Mouse (Mus musculus) hindbrain, embryonic 10.5 days (tissue): ENCODE data around the gene Eps8. TPM values are rescaled to one million over a fixed set of nuclear protein-coding genes. Genes with fewer than 3 reads are reported as not detected.

Experiments
- DNase-seq: peaks from one replicate; pipeline ENCODE4 v3.0.0-alpha.2; 2017; ENCODE audit warnings: low spot score
- H3K27ac ChIP-seq: fragments of 300-500 bp; sonication (generic); 2 replicates; pipeline ENCODE4 v1.5.1; 2016; ENCODE audit warnings: mild to moderate bottlenecking, moderate library complexity
- H3K27me3 ChIP-seq: fragments of 300-500 bp; sonication (generic); 2 replicates; pipeline ENCODE4 v1.6.1; 2016; ENCODE audit warnings: mild to moderate bottlenecking; ENCODE audit not compliant: poor library complexity, insufficient read depth, severe bottlenecking
- H3K36me3 ChIP-seq: fragments of 300-500 bp; sonication (generic); 2 replicates; pipeline ENCODE4 v1.6.1; 2016; ENCODE audit warnings: mild to moderate bottlenecking, moderate library complexity
- H3K4me1 ChIP-seq: fragments of 300-500 bp; sonication (generic); replicated peaks from 2 replicates; pipeline ENCODE4 v1.6.1; 2016; ENCODE audit warnings: mild to moderate bottlenecking
- H3K4me3 ChIP-seq: fragments of 300-500 bp; sonication (generic); 2 replicates; pipeline ENCODE4 v1.5.1; 2016; ENCODE audit warnings: mild to moderate bottlenecking, moderate library complexity
- H3K9me3 ChIP-seq: fragments of 300-500 bp; sonication (generic); 2 replicates; pipeline ENCODE4 v1.6.1; 2016; ENCODE audit warnings: mild to moderate bottlenecking, moderate library complexity
- WGBS: fragments of 180-500 bp; shearing (Covaris S2); methylation state at CpG from one replicate; pipeline ENCODE4 v1.1.7; 2016; 5-methylcytosine and 5-hydroxymethylcytosine counted together
- polyA plus RNA-seq: library from polyadenylated mRNA; unstranded; fragments of >200 nt; fragmentation: Nextera tagmentation; extraction: Ambion mirVana; gene quantifications from 2 replicates; pipeline ENCODE4 v1.2.1, GENCODE M21; 2016

Eps8 gene
- polyA plus RNA-seq: 4.5 and 5.8 TPM in 2 replicates

DNA sequence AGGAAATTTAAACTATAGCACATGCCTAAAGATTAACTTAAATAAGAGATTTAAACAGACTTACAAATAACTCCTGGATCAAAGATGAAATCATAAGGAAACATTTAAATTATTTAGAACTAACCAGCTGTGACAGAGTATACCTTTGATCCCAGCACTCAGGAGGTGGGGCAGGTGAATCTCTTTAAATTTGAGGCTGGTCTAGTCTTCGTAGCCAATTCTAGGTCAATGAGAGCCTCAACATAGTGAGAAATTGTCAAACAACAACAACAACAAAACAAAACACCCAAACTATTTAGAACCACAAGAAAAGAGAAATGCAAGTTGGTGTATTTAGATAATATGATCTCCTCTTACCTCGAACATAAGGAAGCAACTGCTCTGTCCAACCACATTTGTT is at the start of gene Eps8:
Gene Eps8 (minus strand): TSS at position 101 of the 400 bp plus-strand sequence.
- Histone ChIP-seq H3K36me3 (no peaks in the 10 kb centered on the region), H3K4me1 (no peaks in the 10 kb centered on the region), H3K4me3 (no peak within 1 kb of the TSS), H3K27me3 (0 out of 2 replicates have a peak, but pooled peaks cover 3% of the 10 kb centered on the region), H3K27ac (no peak within 1 kb of the TSS), H3K9me3 (no peaks in the 10 kb centered on the region)
- WGBS: 86% methylated on average over 2 of the region's 2 CpGs
- DNase-seq: no peak

GRCm38 (mm10) chr6:137703431-137703830 is 48.8 kb upstream of the Eps8 start:
- H3K4me3 ChIP-seq: no peak overlapping the region
- H3K27ac ChIP-seq: no peak overlapping the region
- 87% methylated on average over 7 of the region's 7 CpGs for WGBS
- H3K36me3 ChIP-seq: no peaks in the 10 kb centered on the region
- no peaks in the 10 kb centered on the region for H3K4me1 ChIP-seq
- no peak for DNase-seq
- H3K9me3 ChIP-seq: no peaks in the 10 kb centered on the region
- no peaks in the 10 kb centered on the region for H3K27me3 ChIP-seq

GRCm38 (mm10) chr6:137702918-137703317 is 48.2 kb upstream of the Eps8 start:
- Histone ChIP-seq H3K4me3 (no peak overlapping the region), H3K27ac (no peak overlapping the region), H3K9me3 (no peaks in the 10 kb centered on the region), H3K27me3 (no peaks in the 10 kb centered on the region), H3K36me3 (no peaks in the 10 kb centered on the region), H3K4me1 (no peaks in the 10 kb centered on the region)
- 90% methylated on average over 4 of the region's 4 CpGs for WGBS
- no peak for DNase-seq

GRCm38 (mm10) chr6:137702186-137702585 is 47.5 kb upstream of the Eps8 start:
- no peak for DNase-seq
- no peak overlapping the region for H3K27ac ChIP-seq
- H3K9me3 ChIP-seq: no peaks in the 10 kb centered on the region
- 85% methylated on average over 3 of the region's 3 CpGs for WGBS
- no peaks in the 10 kb centered on the region for H3K4me1 ChIP-seq
- no peaks in the 10 kb centered on the region for H3K27me3 ChIP-seq
- H3K36me3 ChIP-seq: no peaks in the 10 kb centered on the region
- no peak overlapping the region for H3K4me3 ChIP-seq

GRCm38 (mm10) chr6:137699434-137699833 is 44.8 kb upstream of the Eps8 start:
- H3K36me3 ChIP-seq: no peaks in the 10 kb centered on the region
- H3K9me3 ChIP-seq: no peaks in the 10 kb centered on the region
- H3K27ac ChIP-seq: no peak overlapping the region
- no peaks in the 10 kb centered on the region for H3K27me3 ChIP-seq
- WGBS: 93% methylated on average over 7 of the region's 7 CpGs
- DNase-seq: no peak
- H3K4me3 ChIP-seq: no peak overlapping the region
- no peaks in the 10 kb centered on the region for H3K4me1 ChIP-seq

DNA sequence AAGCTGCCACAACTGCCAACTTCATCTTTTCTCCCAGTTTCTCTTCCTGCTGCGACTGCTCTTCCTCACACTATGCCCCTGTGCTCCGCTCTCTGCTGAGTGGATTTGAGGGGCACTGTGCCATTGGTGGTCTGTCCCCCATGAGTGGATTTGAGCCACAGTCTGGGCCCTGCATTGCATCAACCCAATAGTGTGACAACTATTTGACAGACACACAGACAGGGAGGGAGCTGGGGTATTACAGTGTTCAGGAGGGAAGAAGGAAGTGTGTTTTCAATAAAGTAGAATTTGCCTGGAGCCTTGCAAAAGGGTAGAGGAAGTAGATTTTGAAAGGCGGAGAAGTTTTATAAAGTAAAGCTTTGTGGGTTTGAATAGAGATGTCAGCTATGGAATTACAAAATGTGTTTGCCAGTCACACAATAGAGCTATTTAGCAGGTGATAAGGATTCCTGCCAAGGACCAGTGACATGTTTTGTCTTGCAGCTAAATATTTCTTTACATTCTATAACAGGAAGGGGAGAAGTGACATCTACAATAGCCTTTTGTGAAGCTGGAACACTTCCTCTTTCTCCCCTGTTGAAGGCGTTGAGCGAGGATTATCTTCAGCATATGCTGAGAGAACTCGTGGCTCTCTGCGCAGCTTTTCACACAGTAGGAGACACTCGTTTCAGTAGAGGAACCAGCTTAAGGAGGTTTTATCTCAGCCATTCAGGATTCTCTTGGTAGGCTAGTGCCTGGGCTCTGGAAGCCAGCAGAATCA is 41.9 kb upstream of the Eps8 start:
- no peak for DNase-seq
- WGBS: 80% methylated on average over 8 of the region's 8 CpGs
- Histone ChIP-seq H3K36me3 (no peaks in the 10 kb centered on the region), H3K27ac (no peak overlapping the region), H3K27me3 (no peaks in the 10 kb centered on the region), H3K4me3 (no peak overlapping the region), H3K4me1 (no peaks in the 10 kb centered on the region), H3K9me3 (no peaks in the 10 kb centered on the region)

DNA sequence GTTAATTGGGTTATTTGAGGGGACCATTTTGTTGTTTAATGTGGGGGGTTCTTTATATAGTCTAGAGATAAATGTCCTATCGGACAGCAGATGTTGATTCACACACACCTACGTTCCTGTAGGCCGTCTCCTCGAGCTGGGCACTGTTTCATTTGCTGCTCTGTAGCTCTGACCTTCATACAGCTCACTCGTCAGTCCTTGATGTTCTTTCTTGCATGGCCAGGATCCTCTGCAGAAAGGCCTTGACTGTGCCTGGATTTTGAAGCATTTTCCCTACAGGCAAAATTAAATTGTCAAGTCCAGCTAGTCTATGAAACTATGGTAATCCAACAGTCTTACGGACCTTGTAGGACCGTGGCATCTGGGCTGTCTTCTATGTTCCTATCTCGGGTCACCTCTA is 40.4 kb upstream of the Eps8 start:
- no peaks in the 10 kb centered on the region for H3K36me3 ChIP-seq
- no peak overlapping the region for H3K27ac ChIP-seq
- no peaks in the 10 kb centered on the region for H3K27me3 ChIP-seq
- DNase-seq: no peak
- H3K4me3 ChIP-seq: no peak overlapping the region
- no peaks in the 10 kb centered on the region for H3K9me3 ChIP-seq
- no peaks in the 10 kb centered on the region for H3K4me1 ChIP-seq
- 94% methylated on average over 8 of the region's 8 CpGs for WGBS

GRCm38 (mm10) chr6:137694310-137694709 is 39.6 kb upstream of the Eps8 start:
- WGBS: 83% methylated on average over 2 of the region's 2 CpGs
- H3K4me3 ChIP-seq: no peak overlapping the region
- no peak overlapping the region for H3K27ac ChIP-seq
- H3K36me3 ChIP-seq: no peaks in the 10 kb centered on the region
- no peaks in the 10 kb centered on the region for H3K27me3 ChIP-seq
- DNase-seq: no peak
- no peaks in the 10 kb centered on the region for H3K9me3 ChIP-seq
- H3K4me1 ChIP-seq: no peaks in the 10 kb centered on the region

DNA sequence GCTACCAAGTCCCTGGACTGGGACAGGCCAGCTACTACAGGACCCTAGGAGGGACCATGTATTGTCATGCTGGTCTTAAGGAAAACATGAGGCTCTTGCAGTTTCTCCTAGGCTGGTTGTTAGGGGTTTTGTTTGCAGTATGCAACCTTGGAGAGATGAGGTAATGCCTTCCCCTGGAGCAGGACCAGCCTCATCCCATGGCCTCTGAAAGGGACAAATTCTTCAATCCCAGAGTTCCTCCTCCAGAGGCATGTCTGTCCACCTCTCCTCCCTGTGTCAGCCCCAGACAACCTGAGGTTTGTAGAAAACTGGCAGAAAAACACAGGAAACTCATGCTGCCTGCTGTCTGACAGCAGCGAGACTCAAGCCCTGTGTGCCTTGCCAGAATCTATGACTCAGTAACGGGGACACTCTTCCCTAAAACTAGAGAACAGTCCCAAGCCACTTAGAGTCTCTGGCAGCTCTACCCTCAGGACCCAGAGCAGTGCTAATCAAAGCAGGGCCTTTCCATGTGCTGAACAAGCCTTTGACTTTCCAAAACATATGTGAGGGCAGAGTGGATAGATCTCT is 36.0 kb upstream of the Eps8 start:
- Histone ChIP-seq H3K27ac (no peak overlapping the region), H3K4me1 (no peaks in the 10 kb centered on the region), H3K9me3 (no peaks in the 10 kb centered on the region), H3K36me3 (no peaks in the 10 kb centered on the region), H3K27me3 (no peaks in the 10 kb centered on the region), H3K4me3 (no peak overlapping the region)
- DNase-seq: no peak
- WGBS: 89% methylated on average over 2 of the region's 2 CpGs

DNA sequence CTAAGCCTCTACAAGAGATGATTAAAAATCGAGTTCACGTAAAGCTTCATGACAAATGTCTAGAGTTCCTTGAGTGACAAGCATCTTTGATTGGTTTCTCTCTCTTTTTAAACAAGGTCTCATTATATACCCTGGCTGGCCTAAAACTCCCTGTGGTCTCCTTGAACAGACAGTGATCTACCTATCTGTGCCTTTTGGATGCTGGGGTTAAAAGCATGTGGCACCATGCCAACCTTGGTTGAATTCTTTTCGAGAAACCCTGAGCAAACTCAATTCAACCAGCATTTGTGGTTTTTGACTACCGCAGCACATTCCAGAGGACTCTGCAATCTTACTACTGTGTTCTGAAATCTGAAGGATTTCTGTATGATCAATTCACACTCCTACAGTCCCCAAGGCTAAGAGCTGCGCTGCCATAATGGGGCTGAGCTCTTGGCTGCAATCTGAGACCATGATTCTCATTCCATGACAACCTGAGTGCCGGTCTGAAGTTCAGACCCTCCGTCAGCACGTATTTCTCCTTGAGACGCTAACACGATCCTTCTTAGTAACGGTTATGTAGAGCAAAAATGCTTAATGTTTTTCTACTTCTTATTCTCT is 33.9 kb upstream of the Eps8 start:
- Histone ChIP-seq H3K27me3 (no peaks in the 10 kb centered on the region), H3K4me1 (no peaks in the 10 kb centered on the region), H3K9me3 (no peaks in the 10 kb centered on the region), H3K36me3 (no peaks in the 10 kb centered on the region), H3K4me3 (no peak overlapping the region), H3K27ac (no peak overlapping the region)
- DNase-seq: no peak
- 89% methylated on average over 11 of the region's 11 CpGs for WGBS

GRCm38 (mm10) chr6:137688079-137688478 is 33.4 kb upstream of the Eps8 start:
- WGBS: 87% methylated on average over 3 of the region's 3 CpGs
- H3K4me3 ChIP-seq: no peak overlapping the region
- no peaks in the 10 kb centered on the region for H3K4me1 ChIP-seq
- no peaks in the 10 kb centered on the region for H3K36me3 ChIP-seq
- no peak overlapping the region for H3K27ac ChIP-seq
- H3K9me3 ChIP-seq: no peaks in the 10 kb centered on the region
- no peaks in the 10 kb centered on the region for H3K27me3 ChIP-seq
- no peak for DNase-seq

GRCm38 (mm10) chr6:137687667-137688066 is 33.0 kb upstream of the Eps8 start:
- no peaks in the 10 kb centered on the region for H3K4me1 ChIP-seq
- no peaks in the 10 kb centered on the region for H3K9me3 ChIP-seq
- no peaks in the 10 kb centered on the region for H3K36me3 ChIP-seq
- H3K27ac ChIP-seq: no peak overlapping the region
- H3K27me3 ChIP-seq: no peaks in the 10 kb centered on the region
- DNase-seq: no peak
- WGBS: 91% methylated on average over 5 of the region's 5 CpGs
- H3K4me3 ChIP-seq: no peak overlapping the region

GRCm38 (mm10) chr6:137682629-137683028 is 28.0 kb upstream of the Eps8 start:
- no peaks in the 10 kb centered on the region for H3K9me3 ChIP-seq
- DNase-seq: no peak
- no peaks in the 10 kb centered on the region for H3K36me3 ChIP-seq
- no peaks in the 10 kb centered on the region for H3K4me1 ChIP-seq
- no peaks in the 10 kb centered on the region for H3K27me3 ChIP-seq
- H3K27ac ChIP-seq: no peak overlapping the region
- WGBS: 86% methylated on average over 2 of the region's 2 CpGs
- H3K4me3 ChIP-seq: no peak overlapping the region
